Mouse (Mus musculus) lung, postnatal 25 days (tissue): ENCODE data around the gene 1700030J22Rik.
A peak's percentile ranks its signal among the peaks of the same experiment; 100 is the strongest.

ENCODE experiments used
- DNase-seq: peaks from one replicate; pipeline ENCODE4 v3.0.0; 2022; ENCODE audit warnings: low spot score

The 1700030J22Rik gene

DNA sequence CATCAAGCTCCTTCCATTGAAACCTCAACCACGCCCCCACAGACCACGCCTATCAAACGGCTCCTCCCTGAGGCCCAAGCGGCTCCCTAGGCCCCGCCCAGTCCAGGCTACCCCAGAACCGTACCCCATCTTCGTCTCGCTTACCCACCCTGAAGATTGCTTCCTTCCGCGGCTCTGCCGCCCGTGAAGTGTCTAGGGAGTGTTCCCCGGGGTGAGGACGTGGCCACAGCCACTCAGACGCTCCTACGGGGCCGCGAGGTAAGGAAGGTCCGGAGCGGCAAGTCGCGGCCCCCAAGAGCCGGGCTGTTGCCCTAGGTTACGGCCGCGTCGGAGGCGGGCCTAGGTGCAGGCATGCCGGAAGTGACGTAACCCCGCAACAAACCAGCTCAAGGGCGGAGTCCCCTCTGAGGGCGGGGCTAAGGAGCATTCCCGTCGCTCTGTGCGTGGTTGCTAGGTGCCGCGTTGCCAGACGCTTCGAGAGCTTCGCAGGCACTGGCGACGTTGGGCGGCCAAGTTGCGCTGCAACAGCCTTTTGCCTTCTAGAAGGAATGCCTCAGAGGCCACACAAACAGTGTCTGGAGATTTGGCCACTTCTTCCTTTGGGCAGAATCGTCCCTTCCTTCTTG is at the start of gene 1700030J22Rik:
1700030J22Rik (minus strand) TSS at position 329 of the 626 bp plus-strand sequence.
- DNase-seq: peak; percentile 98

DNA sequence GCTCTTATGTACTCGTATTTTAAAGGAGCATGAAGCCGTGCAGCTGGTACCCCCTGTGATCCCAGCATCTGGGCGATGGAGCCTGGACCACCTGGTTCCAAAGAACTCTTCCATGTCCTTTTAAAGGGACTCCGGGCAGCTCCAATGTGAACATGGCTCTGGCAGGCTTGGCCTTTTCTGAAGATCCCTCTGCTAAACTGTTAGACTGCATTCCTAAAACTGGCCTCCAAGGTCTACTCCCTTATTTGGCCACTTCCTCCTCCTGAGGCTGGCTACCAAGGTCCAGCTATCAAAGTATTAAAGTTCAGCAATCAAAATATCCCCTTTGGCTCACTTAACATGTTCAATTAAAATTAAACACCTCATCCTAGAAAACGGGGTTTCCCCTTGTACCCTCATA is 48.8 kb upstream of the 1700030J22Rik start:
- DNase-seq: no peak

DNA sequence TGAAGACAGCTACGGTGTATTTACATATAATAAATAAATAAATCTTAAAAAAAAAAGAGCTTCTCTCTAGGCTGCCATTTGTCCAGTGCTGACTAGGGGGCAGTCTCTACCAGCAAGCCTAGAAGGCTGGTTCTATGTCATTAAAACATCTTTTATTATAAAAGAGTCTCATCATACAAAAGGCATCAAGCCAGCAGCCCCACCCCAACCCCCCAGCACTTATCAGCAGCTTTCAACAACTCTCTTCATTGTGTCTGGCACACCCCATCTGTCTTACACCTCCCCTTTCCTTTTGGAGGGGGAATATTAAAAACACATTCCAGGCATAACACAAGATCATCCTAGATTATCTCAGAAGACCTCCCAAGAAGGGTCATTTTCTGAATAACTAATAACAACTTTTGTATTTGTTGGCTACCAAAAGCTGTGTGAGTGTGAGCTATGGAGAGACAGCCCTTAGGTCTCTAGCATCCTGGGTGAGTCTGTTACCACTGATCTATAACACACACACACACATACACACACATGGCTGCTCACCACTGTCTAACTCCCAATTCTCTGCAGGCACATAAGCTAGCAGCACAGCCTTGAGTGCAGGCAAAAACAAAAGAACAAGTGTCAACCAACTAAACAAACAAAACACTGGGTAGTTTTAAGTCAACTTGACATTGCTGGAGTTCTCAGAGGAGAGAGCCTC is 43.7 kb upstream of the 1700030J22Rik start:
- DNase-seq: no peak

DNA sequence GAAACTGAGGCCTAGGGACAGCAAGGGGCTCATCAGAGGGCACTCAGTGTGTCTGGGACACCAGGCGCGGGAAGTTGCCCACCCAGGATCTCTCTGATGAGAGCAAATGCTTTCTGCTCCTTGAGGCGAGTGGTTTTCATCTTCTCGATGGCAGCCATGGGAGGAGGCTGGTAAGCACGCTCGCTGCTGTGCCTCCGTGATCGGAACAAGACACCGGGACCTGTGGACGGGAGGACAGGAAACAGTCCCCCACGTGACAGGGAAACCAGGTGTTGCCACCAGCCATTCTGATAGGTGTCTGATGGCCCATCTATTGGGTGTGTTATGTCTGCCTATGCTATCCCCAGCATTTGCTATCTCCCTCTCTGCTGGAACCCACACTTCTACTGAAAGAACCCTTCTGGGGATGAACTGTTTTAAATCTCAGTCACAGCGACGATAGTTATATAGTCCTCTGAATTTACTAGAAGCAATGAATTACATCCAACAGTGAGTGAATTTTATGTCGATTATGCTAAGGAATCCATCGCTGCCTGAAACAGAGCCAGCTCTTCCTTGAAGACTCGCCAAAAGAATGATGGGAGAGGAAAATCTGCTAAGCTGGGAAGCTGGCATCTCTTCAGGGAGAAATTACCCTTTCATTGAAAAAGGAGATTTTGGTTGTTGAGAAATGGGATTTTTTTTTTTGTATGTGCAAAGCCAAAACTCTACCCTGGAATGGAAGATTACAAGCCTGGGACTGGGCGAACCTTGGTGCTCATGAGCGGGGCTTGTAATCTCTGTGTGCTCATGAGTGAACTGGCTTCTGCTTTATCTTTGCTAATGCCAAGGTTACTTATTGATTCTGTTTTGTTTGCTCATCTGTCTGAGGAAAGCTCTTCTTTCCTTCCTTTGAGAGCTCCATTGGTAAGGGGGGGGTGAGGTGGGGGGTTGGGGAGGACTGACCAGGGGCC is 40.8 kb upstream of the 1700030J22Rik start:
- no peak for DNase-seq

DNA sequence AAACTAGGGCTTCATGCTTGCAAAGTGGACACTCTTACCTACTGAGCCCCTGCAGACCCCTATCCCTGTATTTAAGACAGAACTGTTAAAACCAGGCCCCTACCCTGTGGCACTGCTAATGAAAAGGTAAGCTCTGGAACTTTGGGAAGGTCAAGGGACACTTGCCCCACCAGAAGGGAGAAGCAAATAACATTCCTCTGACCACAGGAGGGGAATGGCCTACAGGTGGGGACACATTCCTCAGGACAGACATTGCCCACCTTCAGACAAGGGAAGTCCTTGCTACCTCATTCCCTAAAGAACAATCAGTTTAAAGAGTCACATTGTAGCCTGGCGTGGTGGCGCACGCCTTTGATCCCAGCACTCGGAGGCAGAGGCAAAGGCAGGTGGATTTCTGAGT is 39.1 kb upstream of the 1700030J22Rik start:
- no peak for DNase-seq

DNA sequence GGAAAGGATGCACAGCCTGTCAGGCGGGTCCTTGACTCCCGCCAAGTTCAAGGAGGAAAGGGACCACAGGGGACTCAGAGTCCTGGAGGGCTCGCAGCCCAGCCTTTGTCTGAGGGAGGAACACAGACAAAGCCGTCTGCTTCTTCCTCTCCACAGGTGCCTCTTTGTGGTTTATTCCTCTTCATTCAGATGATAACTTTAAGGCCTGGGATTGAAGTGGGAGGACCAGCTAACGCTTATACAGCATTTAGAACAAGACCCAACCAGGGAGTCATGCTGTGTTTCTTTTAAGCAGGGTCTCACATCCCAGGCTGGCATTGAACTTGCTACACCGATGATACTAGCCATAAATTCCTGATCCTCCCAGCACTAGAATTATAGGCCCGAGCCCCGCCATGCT is 38.2 kb upstream of the 1700030J22Rik start:
- no peak for DNase-seq

DNA sequence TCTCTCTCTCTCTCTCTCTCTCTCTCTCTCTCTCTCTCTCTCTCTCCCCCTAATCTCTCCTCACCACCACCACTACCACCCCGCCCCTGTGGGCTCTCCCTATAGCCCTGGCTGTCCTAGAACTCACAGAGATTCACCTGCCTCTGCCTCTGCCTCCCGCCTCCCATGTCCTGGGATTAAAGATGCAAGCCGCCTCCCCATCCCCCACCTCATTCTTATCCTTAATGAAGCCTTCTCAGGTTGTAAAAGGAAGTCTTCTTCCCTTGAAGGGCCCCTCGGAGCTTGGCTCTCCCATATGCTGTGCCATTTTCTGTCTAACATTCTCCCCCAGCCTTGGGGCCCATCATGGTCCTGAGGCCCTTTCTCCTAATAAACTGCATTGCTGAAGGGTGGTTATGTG is 36.9 kb upstream of the 1700030J22Rik start:
- DNase-seq: no peak

DNA sequence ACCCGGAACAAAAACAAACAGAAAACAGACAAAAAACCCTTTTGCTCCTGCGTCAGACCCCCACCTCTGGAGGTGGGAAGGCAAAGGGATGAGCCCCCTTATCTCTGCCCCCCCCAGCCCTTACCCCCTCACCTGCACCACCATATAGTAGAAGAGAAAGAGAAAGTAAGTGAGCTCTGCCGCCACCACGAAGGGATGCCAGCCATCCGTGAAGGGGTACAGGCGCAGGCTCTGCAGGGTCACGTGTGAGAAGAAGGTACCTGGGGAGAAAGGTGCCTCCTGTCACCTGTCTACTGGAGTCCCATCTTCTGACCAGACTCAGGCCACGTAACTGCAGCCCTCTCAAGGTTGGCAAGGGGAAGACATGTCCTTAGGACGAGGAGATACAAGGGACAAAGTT is 32.6 kb upstream of the 1700030J22Rik start:
- no peak for DNase-seq

DNA sequence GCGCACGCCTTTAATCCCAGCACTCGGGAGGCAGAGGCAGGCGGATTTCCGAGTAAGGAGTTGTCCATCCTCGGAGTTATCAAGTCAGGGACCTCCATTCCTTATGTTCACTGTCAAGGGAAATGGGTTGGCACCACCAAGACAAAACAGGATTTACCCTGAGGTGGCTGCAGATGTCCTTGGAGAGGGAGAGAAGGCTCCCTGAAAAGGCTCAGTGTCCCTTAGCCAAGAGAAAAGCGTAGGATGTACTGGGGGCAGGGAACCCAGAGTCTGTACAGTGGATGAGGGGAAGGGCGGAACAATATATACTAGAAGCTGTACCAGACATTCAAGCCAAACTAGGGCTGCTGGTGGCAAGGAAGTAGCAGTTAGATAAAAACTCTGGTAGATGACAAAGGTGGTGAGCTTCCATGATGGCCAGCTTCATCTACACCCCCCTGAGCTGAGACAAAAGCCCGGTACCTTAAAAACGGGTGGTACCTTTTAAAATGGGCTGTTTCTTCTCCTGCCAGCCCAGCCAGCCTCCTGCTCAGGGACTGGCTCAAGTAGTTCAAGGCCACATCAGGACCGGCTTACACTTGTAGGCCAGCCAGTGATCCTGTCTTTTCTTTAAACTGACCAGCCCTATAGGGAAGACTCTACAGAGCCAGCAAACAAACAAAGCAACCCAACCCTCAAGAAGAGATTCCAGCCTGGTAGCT is 15.4 kb upstream of the 1700030J22Rik start:
- no peak for DNase-seq

DNA sequence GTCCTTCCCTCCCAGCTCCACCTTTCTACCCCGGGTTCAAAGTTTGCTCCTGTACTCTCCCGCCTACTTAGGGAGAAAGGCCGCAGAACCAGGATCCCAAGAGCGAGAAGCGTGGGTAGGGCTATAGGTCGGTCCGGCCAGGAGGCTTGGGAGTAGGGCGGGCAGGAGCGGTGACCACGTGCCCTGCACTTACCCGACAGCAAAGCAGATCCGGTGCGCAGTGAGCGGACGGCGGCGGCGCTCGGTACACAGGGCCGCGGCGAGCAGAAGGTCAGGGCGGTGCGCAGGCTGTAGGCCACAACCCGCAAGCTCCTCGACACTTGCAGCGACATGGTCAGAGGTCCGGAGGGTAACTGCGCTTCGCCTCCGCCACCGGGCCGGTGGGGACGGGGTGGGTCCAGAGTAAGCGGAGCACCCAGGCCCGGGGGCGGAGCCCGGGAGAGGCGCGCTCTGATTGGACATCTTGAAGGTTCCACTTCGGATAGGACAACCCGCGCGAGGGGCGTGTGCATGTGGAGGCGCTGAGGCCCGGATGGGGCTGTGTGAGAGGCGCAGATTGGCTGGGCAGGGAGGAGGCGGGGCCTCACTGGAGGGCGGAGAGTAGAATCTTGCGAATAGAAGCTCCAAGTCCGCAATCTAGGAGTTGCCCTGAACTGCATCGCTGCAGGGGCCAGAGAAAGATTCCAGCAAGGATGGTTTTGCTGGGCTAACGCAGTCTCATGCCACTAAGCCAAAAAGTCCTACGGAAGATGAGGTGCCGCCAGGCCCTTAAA is 14.5 kb upstream of the 1700030J22Rik start, which contains the start of gene Gcsh:
Gcsh (minus strand) TSS at position 443 of the 773 bp plus-strand sequence.
- DNase-seq: peak; percentile 99

DNA sequence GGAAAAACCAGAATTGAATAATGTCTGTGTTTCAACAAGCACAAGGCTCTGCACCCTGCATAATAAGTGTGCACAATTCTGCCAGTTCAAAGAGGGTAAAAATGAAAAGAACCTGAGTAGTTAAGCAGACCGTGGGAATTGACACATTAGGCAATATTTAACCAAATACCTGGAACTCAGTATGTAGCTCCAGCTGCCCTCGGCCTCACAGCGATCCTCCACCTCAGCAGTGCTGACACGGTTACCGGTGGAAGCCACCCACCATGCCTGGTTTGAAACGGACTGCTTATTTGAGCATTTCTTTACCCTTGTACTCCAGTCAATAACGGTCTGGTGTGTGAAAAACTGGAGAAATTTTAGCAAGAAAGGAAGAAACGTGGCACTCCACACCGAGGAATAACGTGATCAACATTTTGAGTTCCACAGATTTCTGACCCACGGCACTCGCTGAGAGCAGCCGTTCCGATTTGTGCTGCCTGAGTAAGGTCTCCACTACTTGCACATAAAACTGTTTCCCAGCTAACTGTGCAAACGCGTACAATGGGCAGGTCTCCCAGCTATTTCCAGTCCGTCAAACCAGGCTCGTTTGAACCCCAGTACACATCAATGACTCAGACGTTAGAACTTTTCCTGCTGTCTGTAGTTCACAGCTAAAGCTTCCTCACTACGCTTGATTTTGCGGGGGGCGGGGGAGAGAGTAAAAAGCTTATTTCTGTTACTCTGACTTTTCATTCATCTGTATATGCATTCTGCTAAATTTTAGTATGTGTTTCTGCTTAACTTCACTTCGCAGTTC is 13.6 kb upstream of the 1700030J22Rik start:
- no peak for DNase-seq

DNA sequence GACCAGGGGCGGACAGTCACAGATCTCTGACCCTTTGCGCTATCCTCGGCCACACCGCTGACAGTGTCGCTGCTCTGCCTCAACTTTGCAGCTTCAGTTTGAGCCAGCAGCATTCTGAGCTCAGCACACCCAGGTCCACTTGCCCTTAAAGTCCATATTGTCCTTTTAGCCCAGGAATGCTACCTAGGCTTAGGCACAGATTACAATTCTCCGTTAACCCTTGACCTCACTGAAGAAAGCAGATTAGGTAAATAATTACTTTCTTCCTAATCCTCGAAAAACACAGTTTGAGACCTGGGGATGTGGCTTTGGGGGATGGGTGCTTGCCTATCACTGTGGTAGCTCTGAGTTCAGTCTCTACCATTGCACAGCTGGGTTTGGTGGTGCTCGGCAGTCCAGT is 12.5 kb upstream of the 1700030J22Rik start:
- no peak for DNase-seq

DNA sequence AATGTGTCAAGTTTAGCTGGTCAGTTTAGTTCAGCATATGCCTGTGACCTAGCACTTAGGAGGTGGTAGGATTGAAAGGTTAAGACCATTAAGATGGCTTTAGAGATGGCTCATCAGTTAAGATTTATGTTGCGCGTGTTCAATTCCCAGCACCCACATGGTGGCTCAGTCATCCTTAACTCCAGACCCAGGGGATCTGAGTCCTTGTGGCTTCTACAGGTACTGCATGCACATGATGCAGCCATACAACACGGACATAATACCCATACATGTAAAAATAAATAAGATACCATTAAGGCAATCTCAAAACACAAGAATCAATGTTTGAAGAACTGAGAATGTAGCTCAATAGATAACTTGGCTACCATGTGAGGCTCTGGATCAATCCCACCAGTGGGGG is 11.1 kb upstream of the 1700030J22Rik start:
- no peak for DNase-seq

DNA sequence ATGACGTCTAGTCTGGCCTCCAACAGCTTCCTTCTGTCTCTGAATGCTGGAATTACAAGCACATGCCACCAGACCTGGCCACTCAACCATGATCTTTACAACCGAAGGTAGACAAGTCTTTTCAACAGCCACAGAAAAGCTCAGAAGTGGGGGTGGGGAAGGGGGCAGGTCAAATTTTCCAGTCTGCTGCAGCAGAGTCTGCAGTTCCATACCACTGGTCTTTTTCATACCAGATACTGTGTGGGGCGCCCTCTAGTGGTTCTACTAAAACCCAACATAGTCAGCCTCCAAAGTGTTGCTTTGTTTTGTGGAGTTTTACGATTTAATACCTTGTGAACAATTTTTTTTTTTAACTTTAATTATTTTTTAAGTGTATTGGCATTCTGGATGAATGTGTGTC is 1.4 kb upstream of the 1700030J22Rik start:
- peak; percentile 70 for DNase-seq

DNA sequence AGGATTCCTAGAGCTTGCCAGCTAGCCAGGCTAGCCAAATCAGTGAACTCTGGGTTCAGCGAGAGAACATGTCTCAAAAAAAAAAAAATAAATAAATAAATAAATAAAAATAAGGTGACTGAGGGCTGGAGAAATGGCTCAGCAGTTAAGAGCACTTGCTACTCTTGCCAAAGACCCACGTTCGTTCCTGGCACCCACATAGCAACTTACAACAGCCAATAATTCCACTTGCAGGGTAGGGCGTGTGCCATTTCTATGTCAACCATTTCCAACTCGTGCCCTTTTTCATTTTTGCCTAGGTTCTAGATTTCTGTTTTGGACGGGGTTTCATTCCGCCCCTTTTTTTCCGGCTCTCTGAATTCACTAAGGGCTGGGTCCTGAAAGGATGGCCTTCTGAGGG is 707 bp downstream of the 1700030J22Rik start:
- no peak for DNase-seq

DNA sequence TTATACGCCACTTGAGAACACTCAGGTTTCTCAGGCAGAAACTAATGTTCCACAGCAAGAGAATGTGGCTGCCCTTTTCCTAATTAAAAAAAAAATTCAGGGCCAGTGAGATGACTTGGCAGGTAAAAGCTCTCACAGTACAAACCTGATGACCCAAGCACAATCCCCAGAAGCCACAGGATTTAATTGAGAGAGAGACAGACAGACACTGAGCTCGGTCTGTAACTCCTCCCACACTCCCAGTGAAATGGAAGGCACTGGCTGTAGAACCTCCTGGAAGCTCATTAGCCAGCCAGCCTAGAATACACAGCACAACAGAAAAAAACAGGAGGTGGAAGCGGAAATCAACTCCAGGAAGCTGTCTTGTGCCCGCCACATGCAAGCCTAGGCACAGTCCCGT is 3.2 kb downstream of the 1700030J22Rik start:
- peak; percentile 14 for DNase-seq

DNA sequence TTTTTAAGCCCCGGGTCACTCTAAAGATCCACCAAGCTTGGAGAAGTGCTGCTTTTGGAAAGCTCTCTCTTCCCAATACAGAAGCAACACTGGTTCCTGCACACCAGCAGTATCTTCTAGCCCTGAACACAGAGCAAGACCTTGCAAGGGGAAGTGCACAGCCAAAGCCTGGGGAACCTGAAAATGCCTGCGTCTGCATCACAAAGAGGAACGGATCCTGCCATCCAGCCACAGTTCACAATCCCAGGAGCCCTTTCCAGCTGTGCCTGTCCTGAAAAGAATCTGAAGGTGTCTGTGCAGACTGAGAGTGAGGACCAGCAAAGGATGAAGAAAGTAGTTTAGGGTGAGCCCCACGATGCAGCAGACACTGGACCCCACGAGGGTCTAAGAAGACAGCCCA is 3.7 kb downstream of the 1700030J22Rik start:
- no peak for DNase-seq

DNA sequence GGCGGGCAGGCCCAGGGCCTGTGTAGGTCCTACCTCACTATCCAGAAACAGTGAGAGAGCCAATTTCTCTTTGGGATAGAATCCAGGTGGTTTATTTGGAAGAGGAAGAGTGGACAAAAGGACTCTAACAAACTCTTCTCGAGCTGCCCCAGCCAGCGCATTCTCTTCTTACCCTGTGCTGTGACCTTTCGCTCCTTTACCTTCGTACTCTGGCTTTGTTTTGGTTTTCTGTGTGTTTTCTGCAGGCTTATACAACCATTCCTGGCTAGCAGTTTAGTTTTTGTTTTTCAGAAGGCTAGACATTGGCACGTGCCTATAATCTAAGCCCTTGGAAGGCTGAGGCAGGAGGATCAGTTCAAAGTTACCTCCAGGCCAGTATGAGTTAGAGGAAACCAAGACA is 9.2 kb downstream of the 1700030J22Rik start:
- no peak for DNase-seq

DNA sequence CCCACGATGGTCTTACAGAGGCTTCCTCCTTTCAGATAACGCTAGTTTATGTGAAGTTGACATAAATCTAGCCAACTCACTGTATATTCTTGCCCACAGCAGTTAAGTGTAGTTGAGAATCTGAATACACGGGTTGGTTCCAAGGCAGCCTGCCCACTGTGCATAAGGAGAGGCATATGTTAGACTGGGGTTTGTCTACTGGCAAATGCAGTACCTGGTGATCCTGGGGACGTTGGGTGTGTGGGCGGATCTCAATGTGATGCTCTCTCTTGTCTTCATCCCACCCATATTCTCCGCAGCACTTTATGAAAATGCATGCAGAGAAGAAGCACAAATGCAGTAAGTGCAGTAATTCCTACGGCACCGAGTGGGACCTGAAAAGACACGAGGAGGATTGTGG is 24.3 kb downstream of the 1700030J22Rik start:
- no peak for DNase-seq

DNA sequence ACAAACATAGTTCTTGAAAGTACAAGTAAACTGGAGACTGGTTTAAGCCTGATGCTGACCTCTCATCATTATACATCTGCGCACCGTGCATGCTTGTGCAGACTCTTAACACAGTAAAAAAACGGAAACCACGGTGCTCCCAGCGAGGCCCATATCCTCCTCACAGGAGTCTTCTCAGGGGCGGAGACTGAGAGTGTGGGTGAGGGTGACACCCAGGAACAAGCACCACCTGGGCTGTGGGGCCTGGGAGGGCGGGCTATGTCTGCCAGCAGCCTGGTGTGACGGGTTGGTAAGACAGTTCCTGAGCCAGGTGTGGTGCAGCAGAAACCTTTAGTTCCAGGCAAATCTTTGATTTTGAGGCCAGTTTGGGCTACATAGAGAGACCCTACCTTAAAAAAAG is 26.3 kb downstream of the 1700030J22Rik start:
- DNase-seq: no peak
